Mouse (Mus musculus): Measurements from ENCODE around the gene Pafah1b3. TPM values are rescaled to one million over a fixed set of nuclear protein-coding genes. Genes with fewer than 3 reads are reported as not detected.
"Not testable (repeated sequence)": the region's sequence is repeated elsewhere in the genome, so short reads cannot be mapped to it uniquely, and the experiment has no call there.

Pafah1b3 gene
- total RNA-seq, 2 experiments from 2014 or later = 24.0 to 25.5 TPM

- DNase-seq (ENCODE audit: low spot score in 2 of 2) = no peak
- intact Hi-C loops (cut with DNase I) = no loop called here
Observed at GRCm38 (mm10) chr7:25272445-25273258, 25.1 kb downstream of the Pafah1b3 start.

- intact Hi-C loops (cut with DNase I) = no loop called here
- DNase-seq (ENCODE audit: low spot score in 2 of 2) = no peak
Observed at GRCm38 (mm10) chr7:25271651-25272444, 25.9 kb downstream of the Pafah1b3 start.

GRCm38 (mm10) chr7:25270652-25271633 is 26.8 kb downstream of the Pafah1b3 start:
- intact Hi-C loops (cut with DNase I) = no loop called here
- DNase-seq (ENCODE audit: low spot score in 2 of 2) = no peak

GRCm38 (mm10) chr7:25269545-25270271 is 28.1 kb downstream of the Pafah1b3 start:
- DNase-seq (ENCODE audit: low spot score in 2 of 2) = no peak
- intact Hi-C loops (cut with DNase I) = no loop called here

- DNase-seq (ENCODE audit: low spot score in 2 of 2) = no peak
- intact Hi-C loops (cut with DNase I) = no loop called here
Observed at GRCm38 (mm10) chr7:25269029-25269428, 28.8 kb downstream of the Pafah1b3 start.

GRCm38 (mm10) chr7:25268588-25268987 is 29.2 kb downstream of the Pafah1b3 start:
- DNase-seq (ENCODE audit: low spot score in 2 of 2) = no peak
- intact Hi-C loops (cut with DNase I) = no loop called here

GRCm38 (mm10) chr7:25267751-25268463 is 29.9 kb downstream of the Pafah1b3 start:
- peak; percentile 99 for DNase-seq (ENCODE audit: low spot score in 2 of 2)
- intact Hi-C loops (cut with DNase I) = loop anchor here (2.0 kb wide), 1 partner anchor 17 kb away; the partner anchor contains the start of gene Erf

GRCm38 (mm10) chr7:25267301-25267750 is 30.5 kb downstream of the Pafah1b3 start, which contains the start of gene Cic:
Cic (plus strand) TSS chr7:25267704.
- intact Hi-C loops (cut with DNase I) = loop anchor here (2.0 kb wide), 1 partner anchor 17 kb away; the partner anchor contains the start of gene Erf
- DNase-seq (ENCODE audit: low spot score in 2 of 2) = peak; percentile 99

GRCm38 (mm10) chr7:25266180-25266962 is 31.4 kb downstream of the Pafah1b3 start:
- intact Hi-C loops (cut with DNase I) = loop anchor here (2.0 kb wide), 1 partner anchor 16 kb away; the partner anchor contains the start of gene Erf
- DNase-seq (ENCODE audit: low spot score in 2 of 2) = no peak

- intact Hi-C loops (cut with DNase I) = loop anchor here (2.0 kb wide), 1 partner anchor 15 kb away; the partner anchor contains the start of gene Erf
- not testable (repeated sequence) for DNase-seq (ENCODE audit: low spot score in 2 of 2)
Observed at GRCm38 (mm10) chr7:25265743-25266142, 32.0 kb downstream of the Pafah1b3 start.

GRCm38 (mm10) chr7:25263968-25264870 is 33.6 kb downstream of the Pafah1b3 start:
- DNase-seq (ENCODE audit: low spot score in 2 of 2) = no peak
- intact Hi-C loops (cut with DNase I) = no loop called here

GRCm38 (mm10) chr7:25261896-25262295 is 35.9 kb downstream of the Pafah1b3 start:
- intact Hi-C loops (cut with DNase I) = no loop called here

GRCm38 (mm10) chr7:25251822-25252221 is 46.0 kb downstream of the Pafah1b3 start:
- intact Hi-C loops (cut with DNase I) = loop anchor here (2.0 kb wide), 1 partner anchor 15 kb away; the partner anchor contains the start of gene Cic
- no peak for DNase-seq (ENCODE audit: low spot score in 2 of 2)

More at GRCm38 (mm10) chr7:25261896-25262295, 35.9 kb downstream of the Pafah1b3 start:
- DNase-seq (ENCODE audit: low spot score in 2 of 2) = no peak

GRCm38 (mm10) chr7:25251071-25251791 is 46.6 kb downstream of the Pafah1b3 start:
- no peak for DNase-seq (ENCODE audit: low spot score in 2 of 2)
- intact Hi-C loops (cut with DNase I) = loop anchor here (2.0 kb wide), 1 partner anchor 16 kb away; the partner anchor contains the start of gene Cic

Measured in left cerebral cortex, postnatal 36 days (tissue).